10 mouse cellular contexts compared by ENCODE assay signal in genomic region chr7:48925214-48925613, GRCm38 (mm10). TPM values are rescaled to one million over a fixed set of nuclear protein-coding genes. Genes with fewer than 3 reads are reported as not detected.
DNase-seq lines count a peak whose midpoint lies in the region.
"Had no signal": no experiment of that assay in that cellular context is flagged by ENCODE, and none has a peak within 500 bp of the region (broad histone marks: within the 10 kb centered on the region; RNA-seq: fewer than 3 reads in every experiment).

No protein-coding gene starts in this region.

- DNase-seq in kidney, adult 8-10 months, result peak; percentile 10 to 20
- DNase-seq in kidney, adult 18-20 months, result no peak
- DNase-seq in heart, postnatal 4 days, result peak; percentile 12
- peak; percentile 18 to 29 for DNase-seq in kidney, postnatal 36 days
- peak; percentile 17 for DNase-seq in lung, postnatal 14 days
- DNase-seq in left cerebral cortex, postnatal 36 days (ENCODE audit: low spot score in 2 of 2), result no peak
- no peak for DNase-seq in ovary, adult 18-20 months (ENCODE audit: low spot score)
- no peak for DNase-seq in gastrocnemius, postnatal 14 days
- DNase-seq: cerebellum, postnatal 10 days; gastrocnemius, postnatal 25 days had no signal

- intact Hi-C loops in left cerebral cortex, postnatal 36 days (cut with DNase I), result no loop called here
- intact Hi-C loops in gastrocnemius, postnatal 14 days (cut with DNase I; ENCODE audit: low total_unique reads), result loop anchor here (10.0 kb wide), 1 partner anchor 190 kb away; no protein-coding TSS in a partner anchor

RNA-seq across cellular contexts. Expression of gene Nav2, which starts 16.7 kb away (rescaled TPM):
- total RNA-seq in heart, postnatal 4 days (2021), result 100 to 1,000 TPM; 106 to 112 TPM
- 100 to 1,000 TPM in 1 of 2 experiments, 10 to 100 TPM in 1; 62.0 to 120 TPM for total RNA-seq in left cerebral cortex, postnatal 36 days (2021)
- total RNA-seq in gastrocnemius, postnatal 14 days (2021), result 10 to 100 TPM; 26.2 to 39.3 TPM

RNA-seq across cellular contexts. Expression of gene E2f8, which starts 43.8 kb away (rescaled TPM):
- total RNA-seq in heart, postnatal 4 days (2021), result 10 to 100 TPM; 17.6 to 18.5 TPM
- total RNA-seq in left cerebral cortex, postnatal 36 days (2021), result under 1 TPM; 0.25 to 0.27 TPM
- total RNA-seq in gastrocnemius, postnatal 14 days (2021), result 1 to 10 TPM; 1.6 to 2.0 TPM

Comparison
In these comparisons a context has a peak if more than half of its experiments do, and no peak if none do; other contexts are left out.
1. DNase-seq: peak in kidney, adult 8-10 months (2 of 2), heart, postnatal 4 days (single experiment), kidney, postnatal 36 days (2 of 2) and lung, postnatal 14 days (single experiment); none in kidney, adult 18-20 months (single experiment), left cerebral cortex, postnatal 36 days (0 of 2), ovary, adult 18-20 months (single experiment) and gastrocnemius, postnatal 14 days (single experiment).
2. RNA of gene E2f8, which starts 43.8 kb away (total RNA-seq): 17.6 to 18.5 TPM in heart, postnatal 4 days; 1.6 to 2.0 TPM in gastrocnemius, postnatal 14 days and 0.25 to 0.27 TPM in left cerebral cortex, postnatal 36 days; every median in the first group is over 4 times any median in the second.